Mouse (Mus musculus) kidney, postnatal 4 days (tissue): Measurements from ENCODE around the gene Fam219b.

Experiments used
- DNase-seq, 2 experiments: peaks; one replicate each; pipeline ENCODE4 v3.0.0; 2021; ENCODE audit warnings: mixed read lengths in 2 of 2

Gene Fam219b

DNA sequence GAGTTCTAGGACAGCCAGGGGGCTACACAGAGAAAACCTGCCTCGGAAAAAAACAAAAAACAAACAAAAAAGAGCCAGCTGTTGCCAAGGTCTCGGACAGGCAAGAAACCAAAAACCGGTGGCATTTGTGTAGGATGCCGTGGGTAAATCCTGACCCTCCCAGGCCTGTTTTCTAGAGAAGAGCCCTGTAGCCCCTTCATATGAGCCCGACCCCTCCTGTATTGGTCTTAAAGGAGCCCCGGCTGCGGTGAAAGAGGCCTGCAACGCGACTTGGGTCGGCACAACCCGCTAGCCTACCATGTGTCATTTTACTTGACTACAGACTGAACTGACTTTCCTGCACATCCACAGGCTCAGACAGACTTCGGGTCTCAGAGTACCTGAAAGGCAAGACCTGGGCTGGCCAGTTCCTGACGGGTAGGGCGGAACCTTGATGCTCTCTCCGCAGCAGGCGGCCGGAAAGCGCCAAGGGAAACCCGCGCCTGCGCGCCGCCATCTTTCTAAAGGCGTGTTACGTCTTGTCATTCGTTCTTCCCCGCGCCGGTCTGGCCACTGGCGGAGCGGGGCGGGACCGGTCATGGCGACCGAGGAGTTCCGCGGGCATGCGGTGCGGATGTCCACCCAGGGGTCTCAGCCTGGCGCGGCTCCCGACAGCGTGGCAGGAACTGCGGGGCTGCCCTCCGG lies at the start of gene Fam219b:
TSS of gene Fam219b (plus strand) at position 485 of the 684 bp plus-strand sequence.
- DNase-seq, result peak; percentile 93 to 96

DNA sequence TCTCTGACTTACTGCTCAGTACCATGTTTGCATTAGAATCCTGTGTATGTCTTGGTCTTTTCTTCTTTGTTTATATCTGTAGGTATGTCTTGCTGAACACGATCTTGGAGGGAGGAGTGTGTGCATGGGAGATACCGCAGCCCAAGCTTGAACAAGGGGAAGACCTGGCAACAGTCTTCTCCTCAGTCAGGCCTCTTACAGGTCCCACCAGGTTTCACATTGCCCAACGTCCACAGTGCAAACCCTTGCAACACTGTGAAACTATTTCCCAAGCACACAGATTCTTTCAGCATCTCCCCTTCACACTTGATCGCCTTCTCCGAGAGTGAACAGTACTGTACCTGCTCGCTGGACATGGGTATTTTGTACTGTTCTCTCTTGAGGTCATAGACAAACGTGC lies 49.5 kb upstream of the Fam219b start:
- DNase-seq, result no peak

DNA sequence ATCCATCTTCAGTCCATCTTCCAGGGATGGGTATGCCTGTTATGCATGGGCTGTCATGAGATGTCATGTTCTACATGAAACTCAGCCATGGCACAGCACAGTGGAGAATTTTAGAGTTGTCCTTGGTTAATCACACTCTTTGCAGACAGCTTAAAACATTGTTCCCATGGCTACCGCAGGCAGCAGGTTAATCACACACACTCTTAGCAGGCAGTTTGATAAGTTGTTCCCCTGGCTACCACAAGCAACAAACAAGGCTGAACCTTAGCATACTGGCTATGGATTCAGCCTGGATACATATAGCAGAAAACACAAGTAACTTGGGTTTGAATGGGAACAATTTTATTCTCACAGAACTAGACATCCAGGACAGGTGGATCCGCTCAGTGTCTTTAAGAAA lies 43.8 kb upstream of the Fam219b start:
- DNase-seq, result no peak

DNA sequence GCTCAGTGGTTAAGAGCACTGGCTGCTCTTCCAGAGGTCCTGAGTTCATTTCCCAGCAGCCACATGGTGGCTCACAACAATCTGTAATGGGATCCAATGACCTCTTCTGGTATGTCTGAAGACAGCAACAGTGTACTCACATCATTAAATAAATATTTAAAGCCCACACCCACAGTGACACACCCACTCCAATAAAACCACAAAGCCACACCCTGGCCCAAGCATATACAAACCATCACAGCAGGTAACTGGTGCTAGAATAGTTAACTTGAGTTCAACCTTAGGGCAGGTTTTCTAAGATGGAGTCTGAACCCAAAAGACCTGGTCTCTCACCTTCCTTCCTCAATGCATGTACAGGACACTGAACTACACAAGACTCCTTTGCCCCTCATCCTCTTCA lies 42.4 kb upstream of the Fam219b start:
- DNase-seq, result no peak

DNA sequence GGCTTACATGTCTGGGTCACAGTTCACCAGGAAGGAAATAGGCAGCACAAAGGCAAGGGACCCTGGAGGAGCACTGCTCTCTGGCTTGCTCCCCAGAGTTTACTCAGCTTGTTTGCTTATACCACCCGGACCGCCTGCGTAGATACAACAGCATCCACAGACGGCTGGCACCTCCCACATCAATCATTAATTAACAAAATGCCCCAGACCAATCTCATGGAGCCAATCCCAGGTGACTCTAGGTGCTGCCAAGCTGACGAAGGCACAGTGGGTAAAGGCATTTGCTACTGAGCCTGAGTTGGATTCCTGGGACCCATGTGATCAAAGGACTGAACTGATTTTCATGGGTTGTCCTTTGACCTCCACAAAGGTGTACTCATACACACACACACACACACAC lies 40.1 kb upstream of the Fam219b start:
- no peak for DNase-seq

DNA sequence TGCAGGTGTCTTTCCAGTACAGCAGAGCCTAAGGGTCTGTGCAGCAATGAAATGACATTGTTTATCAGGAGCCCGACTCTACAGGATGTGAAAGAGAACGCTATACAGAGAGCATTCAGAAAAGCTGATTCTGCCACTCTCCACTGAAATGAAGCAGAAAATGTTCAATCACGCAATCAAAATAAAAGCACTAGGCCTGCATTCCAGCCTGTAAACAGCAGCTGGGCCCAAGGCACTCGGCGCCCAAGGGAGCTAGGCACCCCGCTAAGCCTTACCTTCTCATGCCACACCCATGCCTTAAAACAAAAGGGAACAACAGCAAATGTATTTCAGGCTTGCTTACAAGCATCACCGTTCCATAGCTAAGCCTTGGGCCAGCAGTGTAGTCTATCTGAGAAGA lies 38.8 kb upstream of the Fam219b start:
- no peak for DNase-seq

DNA sequence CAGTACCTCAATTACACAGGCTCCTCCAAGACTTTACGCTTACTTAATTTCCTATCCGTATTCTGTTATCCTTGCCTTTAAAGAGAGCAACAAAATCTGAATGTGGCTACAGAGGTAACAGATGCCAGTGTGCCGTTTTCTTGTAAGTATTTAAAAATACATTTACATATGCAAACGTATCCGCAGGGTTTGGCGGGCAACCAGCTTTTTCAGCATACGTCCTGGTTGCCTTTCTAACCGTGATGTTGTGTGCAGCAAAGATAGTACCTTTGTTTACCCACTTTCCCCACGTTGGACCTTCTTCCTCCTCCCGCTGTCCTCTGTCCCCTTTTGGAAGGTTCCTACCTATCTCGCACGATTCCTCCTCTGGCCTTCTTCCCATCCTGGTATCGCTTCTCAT lies 35.9 kb upstream of the Fam219b start:
- no peak for DNase-seq

DNA sequence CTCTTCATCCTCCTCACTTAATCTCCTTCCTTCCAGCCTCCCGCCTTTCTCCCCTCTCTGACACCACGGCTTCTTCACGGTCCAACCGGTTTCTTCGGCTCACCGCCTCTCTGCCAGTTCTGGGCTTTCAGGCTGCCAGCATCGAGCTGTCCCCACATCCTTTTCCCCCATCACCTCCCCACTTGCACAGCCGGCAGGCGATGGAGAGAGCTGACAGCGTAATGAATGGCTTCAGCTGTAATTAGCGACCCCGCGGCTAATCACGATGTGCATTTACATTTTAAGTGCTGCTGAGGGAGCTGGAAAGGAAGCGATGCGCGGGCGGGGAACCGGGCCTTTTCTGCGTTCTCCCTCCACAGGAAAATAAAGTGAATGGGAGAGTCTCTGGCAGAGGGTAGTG lies 35.5 kb upstream of the Fam219b start:
- peak; percentile 48 to 62 for DNase-seq

DNA sequence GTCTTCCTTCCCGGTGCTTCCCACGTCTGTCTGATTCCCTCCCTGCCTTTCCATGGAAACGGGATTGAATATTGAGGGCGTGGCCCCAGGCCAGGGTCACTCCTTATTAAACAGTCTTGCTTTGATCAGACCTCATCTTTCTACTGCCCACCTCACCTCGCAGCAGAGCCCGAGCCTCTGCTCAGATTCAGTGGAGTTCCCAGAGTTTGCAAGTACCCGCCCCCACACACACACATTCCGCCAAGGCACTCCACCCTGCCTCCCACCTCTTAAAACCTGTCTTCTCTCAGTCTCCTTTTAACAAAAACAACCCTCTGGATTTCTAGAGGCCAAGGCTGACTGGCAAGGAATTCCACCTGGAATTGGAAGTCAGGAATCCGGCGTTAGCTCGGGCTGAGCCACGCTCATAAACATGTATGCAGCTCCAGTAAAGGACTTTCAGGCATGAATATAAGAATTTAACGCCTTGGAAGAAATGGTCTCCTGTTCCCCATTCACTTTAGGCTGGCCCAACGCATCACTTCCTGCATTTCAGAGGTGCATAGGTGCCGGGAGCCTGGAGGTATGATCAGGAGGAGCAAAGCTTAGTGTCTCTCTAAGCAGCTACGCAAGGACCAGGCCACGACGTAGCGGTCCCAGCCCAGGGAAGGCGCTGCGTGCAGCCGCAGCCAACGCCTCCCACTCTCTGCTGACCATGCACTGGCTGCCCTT lies 34.3 kb upstream of the Fam219b start:
- DNase-seq, result peak; percentile 38 to 63

DNA sequence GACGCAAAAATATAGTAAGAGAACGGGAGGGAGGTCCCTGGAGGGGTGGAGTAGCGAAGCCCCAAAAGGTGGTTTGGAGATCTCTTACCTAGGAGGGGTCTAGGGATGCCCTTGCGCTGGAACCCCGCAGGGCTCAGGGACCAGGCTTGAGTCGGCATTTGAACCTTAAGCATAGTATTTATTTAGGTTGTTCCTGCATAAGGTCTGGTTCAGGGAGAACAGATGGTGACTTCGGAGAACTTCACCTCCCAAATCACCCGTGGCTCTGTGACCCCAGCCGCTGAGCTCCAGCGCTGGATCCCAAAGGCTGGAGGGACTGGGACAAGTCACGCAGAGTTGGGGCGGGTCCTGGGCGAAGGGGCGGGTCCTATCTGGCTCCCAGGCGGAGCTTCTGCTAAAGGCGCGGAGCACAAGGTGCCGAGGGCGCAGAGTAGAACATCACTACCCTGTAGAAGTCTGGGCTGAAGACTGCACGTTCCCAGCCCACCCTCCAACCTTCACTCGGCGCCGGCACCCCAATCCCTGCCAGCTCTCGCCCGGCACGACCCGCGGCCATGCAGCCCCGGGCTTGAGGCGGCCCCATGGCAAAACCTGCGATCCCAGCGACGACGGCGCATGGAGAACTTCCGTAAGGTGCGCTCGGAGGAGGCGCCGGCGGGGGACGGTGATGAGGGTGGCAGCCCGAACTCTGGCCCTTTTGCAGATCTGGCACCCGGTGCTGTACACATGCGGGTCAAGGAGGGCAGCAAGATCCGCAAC lies 33.5 kb upstream of the Fam219b start, which contains the start of gene Rpp25:
TSS of gene Rpp25 (plus strand) at position 405 of the 759 bp plus-strand sequence.
- peak; percentile 80 to 85 for DNase-seq

DNA sequence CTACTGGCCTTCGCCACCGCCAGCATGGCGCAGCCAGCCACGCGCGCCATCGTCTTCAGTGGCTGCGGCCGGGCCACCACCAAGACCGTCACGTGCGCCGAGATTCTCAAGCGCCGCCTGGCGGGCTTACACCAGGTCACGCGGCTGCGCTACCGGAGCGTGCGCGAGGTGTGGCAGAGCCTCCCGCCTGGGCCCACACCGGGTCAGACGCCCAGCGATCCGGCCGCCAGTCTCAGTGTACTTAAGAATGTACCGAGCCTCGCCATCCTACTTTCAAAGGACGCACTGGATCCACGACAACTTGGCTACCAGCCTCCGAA lies 33.0 kb upstream of the Fam219b start:
- DNase-seq, result peak; percentile 74 to 83

DNA sequence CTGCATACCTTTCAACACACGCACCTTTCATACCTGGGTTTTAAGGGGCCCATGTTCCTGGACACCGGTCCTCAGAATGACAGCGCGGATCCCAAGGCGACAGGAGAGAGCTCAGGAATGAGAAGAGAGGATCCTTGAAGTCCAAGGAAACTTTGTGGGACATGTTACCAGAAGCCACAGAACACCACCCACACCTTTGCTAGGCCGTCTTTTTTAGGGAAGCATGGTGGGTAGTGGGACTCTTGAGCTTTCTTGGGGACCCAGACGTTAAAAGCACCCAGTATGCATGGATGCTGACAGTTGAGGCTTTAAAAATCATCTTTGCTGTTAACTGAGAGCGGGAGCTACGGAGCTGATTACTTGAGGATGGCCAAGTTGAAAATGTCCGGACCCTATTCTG lies 32.4 kb upstream of the Fam219b start:
- DNase-seq, result no peak

DNA sequence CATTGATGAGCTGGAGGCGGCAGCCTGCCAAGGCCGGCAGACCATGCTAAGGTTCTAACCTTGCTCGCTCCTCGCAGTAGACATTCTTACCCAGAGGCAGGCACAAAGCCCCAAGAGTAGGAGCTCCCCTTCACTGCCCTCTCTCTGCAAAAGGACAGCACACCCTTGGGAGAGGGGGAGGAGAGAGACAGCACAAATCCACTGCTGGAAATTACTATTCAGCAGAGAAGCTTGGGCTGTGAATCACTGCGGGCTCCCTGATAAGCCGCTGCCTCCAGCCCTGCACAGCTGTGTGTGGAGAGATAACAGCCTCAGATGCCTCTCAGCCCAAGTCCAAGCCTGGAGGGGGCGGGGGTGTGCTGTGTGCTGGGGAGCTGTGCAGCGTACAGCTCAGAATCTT lies 31.6 kb upstream of the Fam219b start:
- DNase-seq, result peak; percentile 71 to 78

DNA sequence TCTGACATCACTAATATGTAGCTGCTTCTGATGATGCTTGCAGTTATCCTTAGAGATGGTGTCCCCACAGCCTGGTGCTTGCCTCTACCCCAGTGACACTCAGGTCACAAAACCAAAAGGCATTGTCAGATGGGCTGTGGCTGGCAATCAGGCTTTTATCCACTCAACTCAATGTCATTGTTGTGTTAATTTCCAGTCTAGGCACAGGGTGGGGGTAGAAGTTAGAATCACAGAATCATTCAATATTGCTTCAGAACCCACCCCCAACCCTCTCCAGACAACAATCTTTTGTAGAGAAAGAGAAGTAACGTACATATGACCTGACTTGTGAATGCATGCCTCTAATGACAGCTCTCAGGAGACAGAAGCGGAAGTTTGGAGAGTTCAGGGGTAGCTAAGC lies 26.8 kb upstream of the Fam219b start:
- DNase-seq, result no peak

DNA sequence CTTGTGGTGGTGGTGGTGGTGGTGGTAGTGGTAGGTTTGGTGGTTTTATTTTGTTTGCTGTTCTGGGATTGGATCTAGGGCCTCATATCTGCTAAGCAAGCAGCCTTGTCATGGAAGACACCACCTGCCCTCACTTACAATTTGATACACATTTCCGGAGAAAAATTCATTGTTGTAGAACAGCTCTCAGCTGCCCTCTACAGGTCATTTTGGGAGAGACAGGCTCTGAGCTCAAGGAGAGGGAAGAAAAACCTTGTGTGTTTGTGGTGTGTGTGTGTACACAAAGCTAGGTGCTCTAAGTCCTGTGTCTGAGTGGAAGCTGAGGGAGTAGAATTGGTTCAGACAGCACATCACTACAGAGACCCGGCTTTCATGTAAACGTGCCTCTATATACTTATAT lies 20.2 kb upstream of the Fam219b start:
- DNase-seq, result peak; percentile 76 to 79

DNA sequence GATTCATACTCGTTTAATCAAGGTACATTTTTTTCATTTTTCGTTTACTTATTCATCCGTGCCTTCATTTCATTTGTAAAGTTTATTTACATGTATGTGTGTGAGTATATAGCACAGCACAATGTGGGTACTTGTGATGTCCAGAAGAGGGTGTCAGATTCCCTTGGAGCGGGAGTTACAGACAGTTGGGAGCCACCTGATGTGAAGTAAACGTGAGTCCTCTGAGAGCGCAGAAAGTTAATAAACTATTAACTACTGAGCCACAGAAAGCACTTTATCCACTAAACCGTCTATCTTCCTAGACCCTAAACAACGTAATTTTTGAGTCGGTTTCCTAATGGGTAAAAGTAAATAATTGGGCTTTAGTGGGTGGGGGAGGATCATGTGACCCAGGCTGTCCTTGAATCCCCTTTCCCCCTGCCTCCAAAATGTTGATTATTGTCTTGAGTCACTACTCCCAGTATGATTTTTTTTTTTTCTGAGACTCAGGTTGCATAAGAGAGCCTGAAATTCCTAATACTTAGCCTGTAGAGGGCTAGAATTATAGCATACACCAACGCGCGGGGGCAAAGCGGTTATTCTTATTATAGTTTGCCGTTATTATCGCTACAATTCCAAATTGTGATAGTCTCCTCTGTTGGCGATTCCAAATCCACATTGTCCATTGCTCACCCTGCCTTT lies 16.8 kb upstream of the Fam219b start:
- no peak for DNase-seq

DNA sequence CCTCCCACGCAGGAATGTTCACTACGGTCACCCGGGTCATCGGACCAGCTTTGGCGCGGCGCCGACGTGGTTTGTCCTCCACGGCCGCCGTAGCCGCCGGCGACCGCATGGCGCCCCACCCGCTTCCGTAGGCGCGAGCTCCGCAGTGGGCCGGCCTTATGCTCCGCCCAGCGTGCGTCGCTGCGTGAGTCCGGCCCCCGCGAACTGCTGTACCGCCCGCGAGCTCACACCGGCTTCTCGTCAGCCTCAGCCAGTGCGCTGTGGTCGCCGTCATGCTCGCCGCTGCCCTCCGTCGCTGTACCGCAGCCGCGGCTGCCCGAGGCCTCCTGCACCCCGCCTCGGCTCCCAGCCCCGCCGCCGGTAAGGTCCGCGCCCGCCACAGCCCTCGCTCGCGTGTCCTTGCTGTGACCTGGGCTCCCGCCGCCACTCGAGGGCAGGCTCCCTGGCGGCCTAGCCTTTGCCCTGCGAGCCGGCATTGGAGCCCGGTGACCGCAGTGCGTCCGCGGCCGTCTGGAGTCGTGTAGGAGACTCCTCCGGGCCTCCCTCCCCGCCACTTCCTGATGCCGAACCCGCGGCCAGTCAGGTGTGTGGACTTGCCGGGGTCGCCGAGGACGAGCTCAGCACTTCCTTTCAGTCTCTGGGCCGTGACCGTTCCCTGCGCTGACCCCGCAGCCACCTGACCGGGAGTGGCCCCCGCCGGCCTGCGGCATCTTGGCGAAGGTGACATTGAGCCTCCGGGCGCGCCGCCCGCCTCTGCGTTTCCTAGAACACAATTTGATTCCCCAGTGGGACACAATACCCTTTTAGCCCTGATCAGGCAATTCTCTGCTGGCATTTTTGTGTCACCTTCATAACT lies 16.0 kb upstream of the Fam219b start, which contains the start of gene Cox5a:
TSS of gene Cox5a (plus strand) at position 219 of the 856 bp plus-strand sequence.
- peak; percentile 94 to 97 for DNase-seq

DNA sequence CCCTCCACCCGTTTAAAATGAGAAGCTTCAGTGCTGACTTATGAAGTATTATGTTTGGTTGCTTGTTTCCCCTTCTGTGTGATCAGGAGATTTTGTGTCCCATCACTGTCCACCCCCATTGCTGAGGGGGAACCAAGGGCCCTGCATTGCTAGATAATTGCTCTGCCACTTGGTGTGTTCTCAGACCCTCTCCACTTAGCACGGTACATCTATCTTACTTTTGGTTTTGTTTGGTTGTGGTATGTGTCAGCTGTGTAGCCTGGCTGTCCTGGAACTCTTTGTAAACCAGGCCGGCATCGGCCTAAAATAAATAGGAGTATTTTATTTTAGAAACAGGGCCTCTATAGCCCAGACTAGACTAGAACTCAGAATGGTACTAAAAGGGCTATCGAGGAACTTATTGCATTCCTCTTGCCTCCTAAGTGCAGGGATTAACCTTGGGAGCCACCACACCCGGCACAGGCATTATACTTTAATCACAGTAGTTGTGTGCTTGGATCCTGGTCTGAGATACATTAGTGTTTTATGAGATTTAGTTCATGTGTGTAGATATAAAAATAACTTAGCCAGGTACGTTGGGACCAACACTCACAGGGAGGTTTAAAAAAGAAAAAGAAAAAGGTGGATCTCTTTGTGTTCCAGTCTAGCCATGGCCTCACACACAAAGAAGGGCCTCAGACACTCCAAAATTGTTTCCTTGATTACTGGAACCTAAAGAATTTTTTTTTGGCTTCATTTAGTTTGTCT lies 15.0 kb upstream of the Fam219b start:
- no peak for DNase-seq

DNA sequence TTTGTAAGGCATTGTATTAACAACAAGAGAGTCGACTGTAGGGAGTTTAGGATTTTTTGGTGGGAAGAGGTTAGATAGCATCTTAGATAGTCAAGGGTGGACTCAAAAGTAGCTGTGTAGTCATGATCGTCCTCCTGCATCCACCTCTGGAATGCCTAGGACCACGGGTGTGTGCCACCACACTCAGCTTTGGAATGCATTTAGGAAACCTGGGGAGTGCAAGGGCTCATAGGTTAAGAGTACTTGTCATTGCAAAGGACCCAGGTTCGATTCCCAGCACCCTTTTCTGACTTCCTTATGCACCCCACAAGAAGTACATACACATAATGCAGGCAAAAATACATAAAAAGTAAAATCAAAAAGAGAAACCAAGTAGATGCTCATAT lies 14.5 kb upstream of the Fam219b start:
- no peak for DNase-seq

DNA sequence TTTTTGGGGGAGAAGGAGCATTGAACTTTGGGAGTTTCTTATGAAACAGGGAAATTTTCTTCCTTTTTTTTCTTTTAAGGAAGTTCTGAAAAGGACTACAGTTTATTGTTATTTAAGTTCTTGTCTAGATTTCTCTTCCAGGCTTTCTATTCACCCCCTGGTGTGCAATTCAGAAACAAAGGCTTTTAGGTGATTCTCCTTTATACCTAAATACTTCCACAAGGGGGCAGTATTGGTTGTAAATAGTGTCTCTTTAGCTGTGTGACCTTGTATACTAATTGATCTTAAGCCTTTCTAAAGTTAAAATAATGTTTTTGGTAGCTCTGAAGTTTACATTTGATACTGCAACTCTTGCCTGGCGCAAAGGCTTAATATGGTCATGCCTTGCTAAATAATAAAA lies 13.6 kb upstream of the Fam219b start:
- no peak for DNase-seq

DNA sequence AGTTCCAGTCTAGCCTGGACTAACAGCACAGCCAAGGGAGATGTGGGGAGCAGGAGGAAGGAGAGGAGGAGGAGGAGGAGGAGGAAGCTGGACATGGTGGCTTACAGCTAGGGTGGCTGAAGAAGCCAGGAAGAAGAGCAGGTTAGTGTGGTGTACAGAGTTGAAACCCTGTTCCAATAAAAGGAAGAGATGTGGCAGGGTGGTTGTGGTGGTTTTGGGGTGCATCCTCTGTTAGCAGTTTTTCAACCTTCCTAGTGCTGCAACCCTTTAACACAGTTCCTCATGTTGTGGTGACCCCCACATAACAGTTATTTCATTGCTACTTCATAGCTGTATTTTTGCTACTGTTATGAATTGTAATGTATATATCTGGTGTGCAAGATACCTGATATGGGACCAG lies 12.9 kb upstream of the Fam219b start:
- DNase-seq, result peak in 1 of 2 experiments; percentile 0

DNA sequence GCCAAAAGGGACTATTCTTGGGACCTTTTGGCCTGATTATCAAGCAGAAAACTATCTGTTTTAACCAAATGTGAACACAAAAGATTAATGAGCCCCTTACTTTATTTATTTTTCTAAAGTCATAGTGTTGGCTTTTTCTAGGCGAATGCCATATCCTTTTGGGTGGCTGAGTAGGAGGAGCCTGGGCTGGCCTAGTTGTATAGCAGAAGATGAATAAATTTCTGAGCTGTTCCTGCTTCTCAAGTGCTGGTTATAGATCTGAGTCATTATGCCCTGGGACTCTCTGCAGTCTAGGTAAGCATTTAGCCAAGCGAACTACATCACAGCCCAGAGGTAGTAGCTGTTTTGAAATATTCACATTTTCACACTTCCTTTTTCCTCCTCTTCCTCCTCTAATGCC lies 11.8 kb upstream of the Fam219b start:
- no peak for DNase-seq
